Mouse (Mus musculus) gonadal fat pad, adult 2 months (tissue): ENCODE results near the gene Hnrnpm. TPM values are rescaled to one million over a fixed set of nuclear protein-coding genes. Genes with fewer than 3 reads are reported as not detected.
"Not testable (repeated sequence)": the region's sequence is repeated elsewhere in the genome, so short reads cannot be mapped to it uniquely, and the experiment has no call there.

Source experiments
- DNase-seq: peaks from one replicate; pipeline ENCODE4 v3.0.0-alpha.2; 2012; ENCODE audit warnings: low read depth
- polyA plus RNA-seq: library from polyadenylated mRNA; depleted of rRNA; stranded (reverse); fragments of >200 nt; gene quantifications from 2 replicates; pipeline ENCODE4 v1.2.3, GENCODE M21; 2012

The Hnrnpm gene
- polyA plus RNA-seq, 1 experiment: 57.0 TPM

DNA sequence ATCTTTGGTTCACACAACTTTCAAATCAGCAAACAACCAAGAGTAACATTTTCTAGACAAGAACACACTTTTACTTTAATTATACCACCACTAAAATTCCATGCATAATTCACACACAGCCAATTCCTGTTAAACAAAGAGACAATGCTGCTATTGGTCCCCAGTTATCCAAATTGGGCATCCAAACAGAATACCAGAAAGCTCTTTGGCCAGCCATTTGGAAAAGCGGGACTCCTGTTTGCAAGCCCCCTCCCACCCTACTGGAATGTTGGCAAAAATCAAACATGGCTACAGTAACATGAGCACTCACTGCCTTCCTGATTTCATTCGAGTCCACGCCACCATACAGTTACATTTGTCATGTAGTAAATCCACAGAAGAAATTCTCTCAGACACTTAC is 17.0 kb downstream of the Hnrnpm start:
- DNase-seq: no peak

DNA sequence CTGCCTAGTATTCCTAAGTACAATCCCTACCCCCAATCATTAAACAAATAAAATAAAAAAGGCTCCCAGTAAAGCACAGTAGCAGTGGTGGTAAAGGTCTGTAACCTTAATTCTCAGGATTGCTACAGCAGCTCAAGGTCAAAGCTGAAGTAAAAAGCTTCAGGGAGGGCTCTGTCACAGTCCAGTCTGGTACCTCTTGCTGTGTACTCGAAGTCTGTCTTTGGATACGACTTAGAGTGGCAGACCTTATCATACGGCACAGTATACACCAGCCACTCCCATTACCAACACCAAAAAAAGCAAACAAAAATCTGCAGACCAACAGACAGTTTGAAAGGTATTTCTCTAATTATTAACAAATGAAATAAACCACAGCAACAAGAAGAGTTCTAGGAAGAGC is 19.8 kb downstream of the Hnrnpm start:
- DNase-seq: no peak

DNA sequence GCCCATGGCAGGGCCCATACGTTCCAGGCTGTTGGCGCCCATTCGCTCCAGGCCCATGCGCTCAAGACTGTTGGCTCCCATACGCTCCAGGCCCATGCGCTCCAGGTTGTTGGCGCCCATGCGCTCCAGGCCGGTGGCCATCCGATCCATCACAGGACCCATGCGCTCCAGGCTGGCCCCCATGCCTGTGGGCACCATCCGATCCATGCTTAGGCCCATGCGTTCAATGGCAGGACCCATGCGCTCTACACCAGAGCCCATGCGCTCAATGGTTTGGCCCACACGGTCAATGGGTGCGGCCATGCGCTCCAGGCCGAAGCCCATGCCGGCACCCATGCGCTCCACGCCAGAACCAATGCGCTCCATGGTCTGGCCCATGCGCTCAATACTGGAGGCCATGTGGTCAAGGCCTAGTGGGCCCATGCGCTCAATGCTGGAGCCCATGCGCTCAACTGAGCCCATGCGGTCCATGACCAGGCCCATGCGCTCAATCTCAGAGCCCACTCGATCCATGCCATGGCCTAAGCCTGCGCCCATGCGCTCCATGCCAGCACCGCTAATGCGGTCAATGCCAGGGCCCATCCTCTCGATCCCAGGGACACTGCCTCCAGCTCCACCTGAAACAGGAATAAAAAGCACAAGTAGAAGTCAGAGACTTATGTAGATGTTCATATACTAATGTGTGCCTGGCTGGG is 36.7 kb downstream of the Hnrnpm start:
- DNase-seq: no peak

DNA sequence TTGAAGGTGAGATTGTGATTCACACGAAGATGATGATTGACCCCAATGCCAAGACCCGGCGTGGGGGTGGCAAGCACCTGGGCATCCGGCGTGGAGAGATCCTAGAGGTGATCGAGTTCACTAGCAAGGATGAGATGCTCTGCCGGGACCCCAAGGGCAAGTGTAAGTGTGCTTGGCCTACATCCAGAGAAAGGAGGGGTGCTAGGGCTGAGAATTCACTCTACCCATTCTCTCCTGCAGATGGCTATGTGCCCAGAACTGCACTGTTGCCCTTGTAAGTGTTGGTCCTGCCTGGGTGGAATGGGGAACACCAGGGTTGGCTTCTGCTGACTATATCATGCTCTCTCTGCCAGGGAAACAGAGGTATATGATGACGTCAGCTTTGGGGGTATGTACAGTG is 41.6 kb downstream of the Hnrnpm start:
- DNase-seq: no peak

DNA sequence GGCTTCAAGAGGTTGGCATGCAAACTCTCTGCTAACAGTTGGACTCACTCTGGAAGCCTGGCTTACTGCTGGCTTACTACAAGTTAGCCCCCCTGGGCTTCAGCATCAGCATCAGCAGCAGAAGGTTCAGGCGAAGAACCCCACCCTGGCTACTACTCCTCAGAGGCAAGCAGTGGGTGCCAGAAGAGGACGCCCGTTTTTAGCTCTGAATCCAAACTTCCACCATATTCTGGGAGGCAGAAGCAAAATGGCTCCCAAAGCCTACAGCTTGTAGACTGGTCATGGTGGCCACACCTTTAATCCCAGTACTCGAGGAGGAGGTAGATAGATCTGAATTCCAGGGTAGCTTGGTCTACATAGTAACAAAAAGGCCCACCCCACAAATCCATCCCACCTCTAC is 42.6 kb downstream of the Hnrnpm start:
- DNase-seq: no peak

DNA sequence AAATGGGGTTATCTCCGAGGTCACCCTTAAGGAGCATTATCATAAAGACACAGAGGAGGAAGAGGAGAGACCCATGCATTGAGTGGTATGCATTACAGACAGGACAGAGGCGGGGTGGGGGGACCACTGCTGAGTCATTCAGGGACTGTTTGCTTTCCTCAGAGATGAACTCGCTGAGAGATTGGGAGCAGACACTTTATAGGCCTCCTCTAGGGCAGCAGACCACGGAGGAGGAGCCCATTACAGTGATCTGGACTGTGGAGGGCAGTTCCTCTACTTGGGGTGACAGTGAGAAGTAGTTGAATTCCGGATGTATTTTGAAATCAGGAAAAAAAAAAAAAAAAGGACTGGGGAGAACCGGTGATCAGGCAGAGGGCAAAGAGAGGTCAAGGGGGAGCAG is 46.9 kb downstream of the Hnrnpm start:
- no peak for DNase-seq

DNA sequence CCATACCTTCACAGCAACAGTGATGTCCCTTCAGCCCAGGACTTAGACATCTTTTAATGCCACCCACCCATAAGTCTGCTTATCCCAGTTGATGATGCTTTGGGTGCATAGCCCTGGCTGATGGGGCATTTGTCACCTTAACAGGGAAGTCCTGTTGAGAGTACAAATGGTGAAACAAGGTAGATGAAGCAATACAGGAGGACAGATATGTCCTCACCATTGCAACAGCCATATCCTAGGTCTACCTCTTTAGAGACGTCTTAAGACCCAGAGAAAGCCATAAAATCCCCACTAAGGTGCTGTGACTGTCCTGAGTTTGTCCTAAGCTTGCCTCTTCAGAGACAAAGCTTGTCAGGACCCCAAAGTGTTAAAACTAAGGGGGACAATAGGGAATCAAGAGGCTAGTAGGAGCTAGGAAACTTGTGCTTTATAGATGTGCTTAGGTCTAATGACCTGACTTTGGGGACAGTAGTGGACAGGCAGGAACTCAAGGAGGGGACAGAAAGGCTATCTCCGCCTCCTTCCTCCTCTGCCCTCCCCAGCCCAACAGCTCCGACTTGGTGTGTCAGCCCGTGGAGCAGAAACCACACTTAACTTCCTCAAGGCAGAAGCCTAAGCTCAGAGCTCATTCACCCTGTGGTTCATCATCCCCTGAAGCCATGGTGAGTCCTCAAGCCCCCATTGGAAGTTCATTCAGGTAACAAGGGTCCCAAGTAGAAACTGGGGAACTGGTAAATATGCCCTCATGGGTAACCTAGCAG is 49.0 kb downstream of the Hnrnpm start, which contains the start of gene Pram1:
Pram1 (plus strand) TSS at position 541 of the 761 bp plus-strand sequence.
- peak; percentile 26 for DNase-seq

DNA sequence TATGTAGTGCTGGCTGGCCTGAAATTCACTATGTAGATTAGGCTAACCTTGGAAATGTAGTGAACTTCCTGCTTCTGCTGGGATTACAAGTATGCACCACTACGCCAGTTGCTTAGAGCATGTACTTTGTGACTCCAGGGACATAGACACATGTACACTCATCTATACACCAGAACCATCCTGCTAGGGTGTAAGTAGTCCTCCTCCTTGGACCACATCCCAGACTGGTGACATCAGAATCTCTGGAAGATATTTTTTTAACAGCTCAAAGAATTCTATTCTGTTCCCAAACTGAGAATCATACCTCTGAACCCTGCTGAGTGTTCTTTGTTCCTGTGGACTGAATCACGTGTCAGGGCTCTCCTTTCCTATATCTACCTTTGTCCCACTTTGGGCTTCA is 49.6 kb downstream of the Hnrnpm start:
- no peak for DNase-seq

DNA sequence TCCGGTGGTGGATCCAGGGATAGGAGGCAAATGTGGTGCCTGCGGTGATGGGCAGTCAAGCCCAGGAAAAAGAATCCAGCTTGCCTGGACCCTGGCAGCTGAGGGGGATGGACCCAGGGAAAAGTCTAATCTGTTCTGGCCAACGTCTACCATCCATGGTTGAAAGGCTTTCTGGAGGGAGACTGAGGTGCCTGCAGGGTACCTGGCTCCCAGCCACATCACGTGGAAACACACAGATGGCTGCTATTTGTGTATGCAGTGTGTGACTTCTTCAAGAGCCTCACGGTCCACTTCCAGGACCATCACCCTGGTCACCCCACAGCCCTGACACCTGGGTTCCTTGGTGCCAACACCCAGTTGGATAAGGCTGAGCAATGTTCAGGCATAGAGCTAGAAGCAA is 54.9 kb downstream of the Hnrnpm start:
- no peak for DNase-seq

DNA sequence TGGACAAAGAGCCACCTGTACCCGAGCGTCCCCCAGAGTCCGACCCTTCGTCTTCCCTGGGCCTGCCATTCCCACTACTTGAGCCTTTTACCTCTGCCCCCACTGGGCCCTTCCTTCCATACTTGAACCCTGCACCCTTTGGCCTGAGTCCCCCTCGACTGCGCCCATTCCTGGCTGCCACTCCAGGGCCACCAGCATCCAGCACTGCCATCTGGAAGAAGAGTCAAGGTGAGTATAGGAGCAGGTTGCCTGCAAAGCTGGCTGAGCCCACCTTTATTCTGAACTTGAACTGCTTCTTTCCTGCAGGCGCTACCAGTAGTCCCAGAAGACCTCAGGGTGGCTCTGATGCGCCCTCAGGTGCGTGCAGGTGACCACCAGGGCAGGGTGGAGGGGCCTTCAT is 55.4 kb downstream of the Hnrnpm start:
- DNase-seq: no peak

DNA sequence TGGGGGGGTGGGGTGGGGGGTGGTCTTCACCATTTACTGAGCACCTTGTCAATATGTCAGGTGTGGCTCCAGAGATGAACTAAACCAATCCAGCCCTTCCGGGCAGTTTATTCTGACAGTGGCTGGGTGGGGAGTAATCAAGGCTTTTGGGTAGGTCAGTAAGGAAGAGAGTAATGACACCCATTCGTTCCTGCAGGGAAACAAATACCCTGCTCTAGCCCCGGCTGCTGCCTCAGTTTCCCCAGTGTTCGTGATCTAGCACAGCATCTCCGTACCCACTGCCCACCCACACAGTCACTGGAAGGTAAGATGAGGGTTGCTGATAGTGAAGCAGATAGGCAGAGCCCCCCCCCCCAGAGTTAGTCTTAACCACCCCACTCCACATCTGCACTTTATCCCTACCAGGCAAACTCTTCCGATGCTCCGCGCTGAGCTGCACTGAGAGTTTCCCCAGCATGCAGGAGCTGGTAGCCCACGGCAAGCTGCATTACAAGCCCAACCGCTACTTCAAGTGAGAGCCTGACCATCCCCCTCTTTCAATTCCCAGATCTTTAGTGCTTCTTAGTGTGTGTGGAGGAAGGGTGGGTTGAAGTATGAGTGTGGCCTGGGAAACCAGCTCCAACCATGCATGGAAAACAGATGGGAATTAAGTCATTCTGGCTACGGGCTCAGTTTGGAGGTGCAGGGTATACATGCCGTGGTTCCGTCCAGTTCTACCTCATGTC is 56.3 kb downstream of the Hnrnpm start:
- no peak for DNase-seq

DNA sequence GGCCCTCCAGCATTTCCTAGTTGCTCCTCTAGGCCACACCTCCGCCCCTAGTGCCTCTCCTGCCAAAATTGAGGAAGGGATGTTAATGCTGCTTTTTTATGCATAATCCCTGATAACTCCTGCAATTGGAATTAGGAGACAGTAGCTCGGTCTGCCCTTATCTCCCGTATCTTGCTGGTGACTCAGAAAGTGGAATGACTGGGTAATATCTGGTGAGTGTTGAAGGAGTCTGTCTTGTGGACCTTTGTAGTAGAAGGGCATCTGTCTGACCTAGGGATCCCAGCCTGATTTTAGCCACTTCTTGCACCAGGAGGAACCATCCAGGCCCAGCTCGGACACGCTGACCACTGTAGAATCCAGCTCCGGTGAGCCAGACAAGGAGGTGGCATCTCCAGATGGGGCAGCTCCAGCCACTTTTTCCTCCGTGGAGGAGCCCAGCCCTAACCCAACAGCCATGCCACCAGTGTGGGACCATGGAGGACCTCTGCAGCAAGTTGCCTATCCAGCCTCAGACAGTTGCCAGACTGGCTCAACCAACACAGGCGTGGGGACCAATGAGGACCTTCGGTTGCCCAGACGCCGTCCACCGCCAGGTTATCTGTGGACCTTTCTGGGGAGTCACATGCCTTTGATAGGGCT is 57.1 kb downstream of the Hnrnpm start:
- DNase-seq: no peak

DNA sequence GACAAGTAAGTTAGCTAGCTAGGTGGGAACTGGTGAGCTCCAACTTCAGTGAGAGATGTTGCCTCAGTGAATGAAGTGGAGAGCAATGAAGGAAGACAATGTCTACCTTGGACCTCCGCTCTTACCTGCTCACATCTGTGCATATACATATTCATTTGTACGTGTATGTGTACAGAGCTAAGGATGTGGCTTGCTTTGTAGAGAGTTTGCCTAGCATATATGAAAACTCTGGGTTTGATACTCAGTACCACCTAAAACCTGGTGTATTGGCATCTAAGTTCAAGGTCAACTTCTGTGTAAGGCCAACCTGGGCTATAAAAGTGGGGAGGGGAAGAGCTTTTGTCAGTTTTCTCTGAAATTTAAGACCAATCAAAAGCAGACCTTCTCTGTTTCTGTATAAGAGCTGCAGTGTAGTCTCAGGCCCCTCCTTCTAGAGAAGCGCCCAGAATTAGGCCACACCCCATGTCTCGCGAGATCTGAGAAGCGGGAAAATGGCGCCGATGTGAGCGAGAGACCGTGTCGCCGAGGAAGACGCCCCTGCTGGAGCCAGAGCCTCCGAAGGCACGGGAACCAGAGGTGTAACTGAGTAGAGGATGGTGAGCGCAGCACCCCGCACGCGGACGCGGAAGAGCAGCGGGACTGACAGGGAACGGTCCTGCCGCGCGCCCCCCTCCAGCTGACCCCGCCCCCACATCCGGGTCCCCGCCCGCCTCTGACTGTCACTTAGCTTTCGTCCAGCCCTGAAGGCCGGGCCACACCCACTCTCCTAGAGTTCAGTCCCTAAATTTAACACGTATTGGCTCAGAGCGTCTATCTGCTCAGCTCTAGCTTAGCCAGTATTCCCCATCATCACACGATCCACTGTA is 57.8 kb downstream of the Hnrnpm start, which contains the start of gene Zfp414:
Zfp414 (plus strand) TSS at position 470 of the 866 bp plus-strand sequence.
- DNase-seq: peak; percentile 58

DNA sequence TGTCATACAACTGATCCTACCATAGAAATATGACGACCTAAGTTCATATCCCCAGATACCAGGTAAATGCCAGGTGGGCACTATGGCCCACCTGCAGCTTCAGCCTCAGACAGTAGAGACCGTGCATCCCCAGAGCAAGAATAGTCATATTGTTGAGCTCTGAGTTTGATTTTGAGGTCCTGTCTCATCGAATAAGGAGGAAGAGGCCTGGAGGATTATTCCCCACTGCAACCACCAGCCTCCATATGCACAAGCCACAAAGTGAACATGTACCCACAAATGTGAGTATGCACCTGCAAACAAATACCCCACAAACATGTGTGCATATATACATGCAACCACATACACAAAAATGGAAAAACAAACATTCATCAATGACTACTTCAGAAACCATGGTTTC is 59.4 kb downstream of the Hnrnpm start:
- DNase-seq: no peak

DNA sequence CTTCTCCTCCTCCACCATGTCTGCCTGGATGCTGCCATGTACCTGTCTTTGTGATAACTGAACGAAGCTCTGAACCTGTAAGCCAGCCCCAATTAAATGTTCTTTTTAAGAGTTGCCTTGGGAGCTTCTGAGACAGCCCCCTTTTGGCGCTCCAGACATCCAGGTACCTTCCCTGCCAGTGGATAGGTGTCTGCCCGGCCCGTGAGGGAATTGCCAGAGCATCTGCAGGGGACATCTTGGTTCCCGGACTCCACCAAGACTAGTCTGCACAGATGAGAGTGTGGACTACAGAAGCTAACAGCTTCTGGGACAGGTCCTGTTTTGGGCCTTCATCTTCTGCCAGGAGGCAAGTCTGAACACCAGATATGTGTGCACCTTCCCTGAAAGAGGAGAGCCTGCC is 72.9 kb downstream of the Hnrnpm start:
- not testable (repeated sequence) for DNase-seq

DNA sequence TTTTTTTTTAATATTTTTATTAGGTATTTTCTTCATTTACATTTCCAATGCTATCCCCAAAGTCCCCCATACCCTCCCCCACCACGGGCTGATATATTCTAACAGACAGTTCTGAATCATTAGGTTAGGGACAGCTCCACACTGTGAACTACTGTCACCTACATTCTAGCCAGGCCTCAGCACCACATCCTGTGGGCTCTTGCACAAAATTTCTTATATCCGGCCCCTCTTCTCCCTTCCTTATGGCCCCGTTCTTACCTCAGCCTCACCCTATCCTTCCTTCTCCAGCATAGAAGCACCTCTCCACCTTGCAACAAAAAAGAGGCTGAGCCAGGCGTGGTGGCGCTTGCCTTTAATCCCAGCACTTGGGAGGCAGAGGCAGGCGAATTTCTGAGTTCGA is 76.1 kb downstream of the Hnrnpm start:
- no peak for DNase-seq

DNA sequence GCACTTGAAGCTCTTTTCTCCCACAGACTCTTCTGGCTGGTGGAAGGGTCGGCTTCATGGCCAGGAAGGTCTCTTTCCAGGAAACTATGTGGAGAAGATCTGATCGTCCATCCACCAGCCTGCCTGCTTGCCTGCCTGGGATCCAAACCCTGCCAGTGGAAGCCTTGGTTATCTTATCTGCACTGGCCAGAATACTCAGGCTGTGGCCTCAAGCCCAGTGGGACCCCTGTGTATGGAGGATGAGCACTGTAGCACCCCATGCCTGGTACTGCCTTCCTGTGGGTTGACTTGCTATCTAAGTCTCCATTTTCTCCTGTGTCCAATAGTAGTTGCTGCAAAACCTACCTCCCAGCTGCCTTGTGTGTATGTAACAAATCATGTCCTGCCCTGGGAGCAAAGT is 79.4 kb downstream of the Hnrnpm start:
- DNase-seq: no peak

DNA sequence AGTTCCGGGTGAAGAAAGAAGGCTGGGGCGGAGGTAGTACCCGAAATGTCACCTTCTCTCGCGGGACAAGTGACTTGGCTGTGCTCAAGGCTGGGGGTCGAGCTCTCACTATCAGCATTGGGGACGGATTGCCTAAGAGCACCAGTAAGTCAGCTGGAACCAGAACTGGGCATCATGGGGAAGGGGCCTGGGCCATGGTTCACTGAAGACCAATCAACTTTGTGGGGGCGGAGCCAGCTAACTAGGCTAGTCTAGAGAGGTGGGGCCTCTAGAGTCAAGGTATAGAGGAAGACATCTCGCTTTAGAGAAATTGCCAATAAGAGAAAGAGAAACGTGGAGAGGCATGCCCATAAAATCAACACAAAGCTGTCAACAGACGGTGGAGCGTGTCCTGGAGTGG is 84.7 kb downstream of the Hnrnpm start:
- no peak for DNase-seq

DNA sequence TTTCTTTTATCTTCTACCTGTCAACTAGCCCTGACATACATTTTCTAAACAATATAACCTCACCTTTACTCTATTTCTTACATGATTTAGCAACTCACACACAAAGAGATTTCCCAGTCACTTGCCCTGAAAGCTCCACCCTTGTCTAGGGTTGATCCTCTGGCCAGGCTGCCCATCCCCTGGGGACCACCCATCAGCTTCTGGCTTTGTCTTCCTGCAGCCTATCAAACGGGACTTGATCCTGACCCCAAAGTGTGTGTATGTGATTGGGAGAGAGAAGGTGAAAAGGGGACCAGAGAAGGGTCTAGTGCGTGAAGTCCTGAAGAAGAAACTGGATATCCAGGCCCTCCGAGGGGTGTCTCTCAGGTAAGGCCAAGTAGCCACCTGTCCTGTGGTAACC is 85.8 kb downstream of the Hnrnpm start:
- DNase-seq: no peak

DNA sequence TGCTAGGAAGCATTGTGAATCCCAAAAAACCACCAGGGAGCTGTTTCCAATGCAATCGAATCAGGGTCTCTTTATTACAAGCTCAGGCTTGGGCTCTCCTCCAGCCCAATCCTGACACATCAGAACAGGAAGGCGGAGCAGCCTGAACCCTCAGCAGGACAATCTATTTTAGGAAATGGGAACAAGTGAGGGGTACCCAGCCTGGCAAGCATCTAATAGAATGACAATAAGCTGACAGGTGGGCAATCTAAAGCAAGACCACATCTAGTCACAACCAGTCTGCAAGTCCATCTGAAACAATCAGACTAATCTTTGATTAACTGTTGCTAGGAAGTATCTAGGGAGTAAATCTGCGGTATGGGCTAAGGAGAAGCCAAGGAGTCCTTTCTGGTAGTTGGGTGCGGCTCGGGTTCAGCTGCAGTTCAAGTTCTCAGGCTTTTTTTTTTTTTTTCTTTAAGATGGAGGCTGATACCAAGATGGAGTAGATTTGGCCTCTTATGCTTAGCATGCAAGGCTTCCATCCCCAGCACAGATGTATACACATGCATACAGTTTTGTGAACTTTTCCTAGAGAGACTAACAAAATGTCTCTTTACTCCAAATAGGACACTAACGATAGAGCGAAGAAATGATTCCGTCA is 86.7 kb downstream of the Hnrnpm start:
- DNase-seq: no peak

DNA sequence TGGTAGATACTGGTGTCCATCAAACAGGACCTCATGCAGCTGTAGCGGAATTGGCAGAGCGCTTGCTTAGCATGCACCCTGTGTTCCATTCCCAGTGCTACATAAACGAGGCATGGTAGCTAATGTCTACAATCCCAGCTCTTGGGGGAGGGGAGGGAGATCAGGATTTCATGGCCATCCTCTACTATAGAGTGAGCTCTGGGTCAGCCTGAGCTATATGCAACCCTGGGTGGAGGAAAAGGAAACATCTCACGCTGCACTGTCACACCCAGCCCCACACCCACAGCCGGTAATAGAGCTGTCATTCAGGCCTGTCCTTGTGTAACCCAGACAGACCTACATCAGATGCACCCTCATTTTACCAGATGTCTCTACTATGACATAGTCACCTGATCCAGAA is 88.2 kb downstream of the Hnrnpm start:
- no peak for DNase-seq
